Comparison of ENCODE assay signal across 23 mouse cellular contexts in genomic region chr3:146206635-146207034, GRCm38 (mm10). TPM values are rescaled to one million over a fixed set of nuclear protein-coding genes. Genes with fewer than 3 reads are reported as not detected.
"Had no signal": no experiment of that assay in that cellular context is flagged by ENCODE, and none has a peak within 500 bp of the region (broad histone marks: within the 10 kb centered on the region; RNA-seq: fewer than 3 reads in every experiment).

No protein-coding gene starts in this region.

- H3K27me3 ChIP-seq: liver, embryonic 15.5 days; lung, embryonic 15.5 days; midbrain, embryonic 12.5 days had no signal

- H3K9me3 ChIP-seq: liver, embryonic 15.5 days; lung, embryonic 15.5 days; megakaryocyte, embryonic 14.5 days; midbrain, embryonic 12.5 days; neural tube, embryonic 13.5 days; neural tube, embryonic 15.5 days had no signal

- H3K27ac ChIP-seq: liver, embryonic 15.5 days; lung, embryonic 15.5 days; macrophage; midbrain, embryonic 12.5 days; neural tube, embryonic 13.5 days; neural tube, embryonic 15.5 days had no signal

- H3K4me3 ChIP-seq: liver, embryonic 15.5 days; lung, embryonic 15.5 days; megakaryocyte, embryonic 14.5 days; midbrain, embryonic 12.5 days; myocyte; neural tube, embryonic 13.5 days; neural tube, embryonic 15.5 days had no signal

- ATAC-seq: liver, postnatal 0 days; lung, postnatal 0 days; midbrain, embryonic 16.5 days had no signal

- H3K9ac ChIP-seq: liver, embryonic 15.5 days; liver, postnatal 0 days; lung, embryonic 15.5 days; midbrain, embryonic 12.5 days; neural tube, embryonic 13.5 days; neural tube, embryonic 15.5 days had no signal

- H3K36me3 ChIP-seq: liver, embryonic 15.5 days; lung, embryonic 15.5 days; midbrain, embryonic 12.5 days; neural tube, embryonic 13.5 days; neural tube, embryonic 15.5 days had no signal

- H3K4me2 ChIP-seq: liver, embryonic 15.5 days; lung, embryonic 15.5 days; midbrain, embryonic 12.5 days; neural tube, embryonic 13.5 days; neural tube, embryonic 15.5 days had no signal

- DNase-seq: liver, postnatal 0 days; lung, adult 2 months; lung, postnatal 14 days; lung, postnatal 36 days; midbrain, embryonic 14.5 days; retina, postnatal 1 day; right cerebral cortex, adult 18-20 months; right cerebral cortex, postnatal 25 days; right cerebral cortex, postnatal 4 days; spleen, adult 18-20 months; thymus, adult 18-20 months; thymus, postnatal 14 days; thymus, postnatal 36 days had no signal

- H3K4me1 ChIP-seq: liver, embryonic 15.5 days; megakaryocyte, embryonic 14.5 days; midbrain, embryonic 12.5 days; neural tube, embryonic 13.5 days; neural tube, embryonic 15.5 days had no signal

RNA-seq across cellular contexts. Expression of gene Lpar3, which starts 14.1 kb away (rescaled TPM):
- polyA plus RNA-seq: liver, postnatal 0 days; macrophage had no signal

RNA-seq across cellular contexts. Expression of gene Mcoln2, which starts 57.0 kb away (rescaled TPM):
- polyA plus RNA-seq: myocyte had no signal
